ENCODE assay signal across 14 mouse cellular contexts in the genomic region with DNA sequence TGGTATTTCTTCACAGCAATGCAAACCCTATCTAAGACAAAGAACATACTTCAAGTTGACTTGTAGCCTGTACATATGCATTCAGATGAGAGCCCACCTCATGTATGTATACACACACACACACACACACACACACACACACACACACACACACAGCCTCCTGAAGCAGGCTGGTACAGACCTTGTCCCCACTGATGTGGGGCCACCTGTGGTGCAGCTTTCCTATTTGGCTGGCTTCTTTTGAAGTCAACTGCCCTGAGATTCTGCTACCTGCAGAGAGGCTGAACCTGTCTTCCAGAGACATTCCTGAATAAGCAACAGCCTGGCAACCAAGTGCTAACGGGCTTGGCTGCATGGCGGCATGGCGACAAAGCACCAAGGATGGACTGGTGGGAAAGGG.
"Had no signal": no experiment of that assay in that cellular context is flagged by ENCODE, and none has a peak within 500 bp of the region (broad histone marks: within the 10 kb centered on the region; RNA-seq: fewer than 3 reads in every experiment).

No protein-coding gene starts in this region.

- H3K27me3 ChIP-seq: intestine, embryonic 15.5 days; lung, embryonic 15.5 days; midbrain, embryonic 12.5 days; neural tube, embryonic 13.5 days; stomach, embryonic 15.5 days had no signal

- H3K36me3 ChIP-seq: intestine, embryonic 15.5 days; limb, embryonic 10.5 days; lung, embryonic 15.5 days; midbrain, embryonic 12.5 days; neural tube, embryonic 13.5 days; stomach, embryonic 15.5 days had no signal

- H3K4me3 ChIP-seq: intestine, embryonic 15.5 days; left cerebral cortex, adult 2 months; limb, embryonic 10.5 days; lung, embryonic 15.5 days; midbrain, embryonic 12.5 days; neural tube, embryonic 13.5 days; stomach, embryonic 15.5 days had no signal

- H3K4me2 ChIP-seq: intestine, embryonic 15.5 days; lung, embryonic 15.5 days; midbrain, embryonic 12.5 days; neural tube, embryonic 13.5 days; stomach, embryonic 15.5 days had no signal

- H3K9ac ChIP-seq: intestine, embryonic 15.5 days; liver, embryonic 14.5 days; lung, embryonic 15.5 days; midbrain, embryonic 12.5 days; neural tube, embryonic 13.5 days; stomach, embryonic 15.5 days had no signal

- H3K27ac ChIP-seq: intestine, embryonic 15.5 days; left cerebral cortex, adult 2 months; limb, embryonic 10.5 days; liver, embryonic 14.5 days; lung, embryonic 15.5 days; midbrain, embryonic 12.5 days; neural tube, embryonic 13.5 days; stomach, embryonic 15.5 days had no signal

- DNase-seq: kidney, adult 18-20 months; kidney, postnatal 10 days; right cerebral cortex, postnatal 14 days; thymus, adult 2 months; thymus, postnatal 36 days had no signal

- ATAC-seq: midbrain, embryonic 16.5 days had no signal

- H3K4me1 ChIP-seq: intestine, embryonic 15.5 days; lung, embryonic 15.5 days; midbrain, embryonic 12.5 days; stomach, embryonic 15.5 days had no signal

- H3K9me3 ChIP-seq: intestine, embryonic 15.5 days; limb, embryonic 10.5 days; lung, embryonic 15.5 days; midbrain, embryonic 12.5 days; neural tube, embryonic 13.5 days; stomach, embryonic 15.5 days had no signal
